Mouse (Mus musculus): ENCODE data around the gene Zbtb38. TPM values are rescaled to one million over a fixed set of nuclear protein-coding genes. Genes with fewer than 3 reads are reported as not detected.

Gene Zbtb38
- polyA plus RNA-seq, 1 experiment from 2014 or later: 20.5 TPM

GRCm38 (mm10) chr9:96754625-96754969, 2.0 kb upstream of the Zbtb38 start:
- WGBS: 46% methylated on average over 1 of the region's 1 CpGs

GRCm38 (mm10) chr9:96753921-96754624, 1.4 kb upstream of the Zbtb38 start:
- Histone ChIP-seq H3K36me3 (ENCODE audit: control insufficient read depth, insufficient read depth, low read length) (no peaks in the 10 kb centered on the region), H3K4me3 (ENCODE audit: low read length) (no peak overlapping the region), H3K4me1 (ENCODE audit: control insufficient read depth, insufficient read depth, low read length) (no peaks in the 10 kb centered on the region), H3K27ac (ENCODE audit: low read depth, low read length) (no peak overlapping the region), H3K9ac (ENCODE audit: low read depth, low read length) (no peak overlapping the region), H3K9me3 (ENCODE audit: control insufficient read depth, low read length) (no peaks in the 10 kb centered on the region), H3K27me3 (ENCODE audit: control insufficient read depth, insufficient read depth, low read length) (no peaks in the 10 kb centered on the region), H3K4me2 (replicated peaks; ENCODE audit: low read depth, low read length) (no peak overlapping the region)
- ATAC-seq (ENCODE audit: low FRiP score, low TSS enrichment): no peak
- 76% methylated on average over 11 of the region's 11 CpGs for WGBS

More at GRCm38 (mm10) chr9:96754625-96754969, 2.0 kb upstream of the Zbtb38 start:
- no peaks in the 10 kb centered on the region for H3K9me3 ChIP-seq (ENCODE audit: control insufficient read depth, low read length)
- no peak overlapping the region for H3K4me3 ChIP-seq (ENCODE audit: low read length)
- no peak overlapping the region for H3K4me2 ChIP-seq (replicated peaks; ENCODE audit: low read depth, low read length)
- H3K36me3 ChIP-seq (ENCODE audit: control insufficient read depth, insufficient read depth, low read length): no peaks in the 10 kb centered on the region
- no peaks in the 10 kb centered on the region for H3K4me1 ChIP-seq (ENCODE audit: control insufficient read depth, insufficient read depth, low read length)
- H3K27me3 ChIP-seq (ENCODE audit: control insufficient read depth, insufficient read depth, low read length): no peaks in the 10 kb centered on the region
- ATAC-seq (ENCODE audit: low FRiP score, low TSS enrichment): no peak
- no peak overlapping the region for H3K27ac ChIP-seq (ENCODE audit: low read depth, low read length)
- no peak overlapping the region for H3K9ac ChIP-seq (ENCODE audit: low read depth, low read length)

- H3K4me1 ChIP-seq (ENCODE audit: control insufficient read depth, insufficient read depth, low read length): no peaks in the 10 kb centered on the region
- no peak for ATAC-seq (ENCODE audit: low FRiP score, low TSS enrichment)
- H3K9me3 ChIP-seq (ENCODE audit: control insufficient read depth, low read length): no peaks in the 10 kb centered on the region
- no peaks in the 10 kb centered on the region for H3K36me3 ChIP-seq (ENCODE audit: control insufficient read depth, insufficient read depth, low read length)
- H3K4me3 ChIP-seq (ENCODE audit: low read length): no peak overlapping the region
- WGBS: 95% methylated on average over 8 of the region's 8 CpGs
- no peak overlapping the region for H3K4me2 ChIP-seq (replicated peaks; ENCODE audit: low read depth, low read length)
- no peak overlapping the region for H3K27ac ChIP-seq (ENCODE audit: low read depth, low read length)
- no peak overlapping the region for H3K9ac ChIP-seq (ENCODE audit: low read depth, low read length)
- no peaks in the 10 kb centered on the region for H3K27me3 ChIP-seq (ENCODE audit: control insufficient read depth, insufficient read depth, low read length)
Observed at GRCm38 (mm10) chr9:96753392-96753791, 761 bp upstream of the Zbtb38 start.

- no peak overlapping the region for H3K4me3 ChIP-seq (ENCODE audit: low read length)
- H3K9ac ChIP-seq (ENCODE audit: low read depth, low read length): no peak overlapping the region
- H3K4me2 ChIP-seq (replicated peaks; ENCODE audit: low read depth, low read length): no peak overlapping the region
- H3K27me3 ChIP-seq (ENCODE audit: control insufficient read depth, insufficient read depth, low read length): no peaks in the 10 kb centered on the region
- H3K9me3 ChIP-seq (ENCODE audit: control insufficient read depth, low read length): no peaks in the 10 kb centered on the region
- H3K4me1 ChIP-seq (ENCODE audit: control insufficient read depth, insufficient read depth, low read length): no peaks in the 10 kb centered on the region
- no peaks in the 10 kb centered on the region for H3K36me3 ChIP-seq (ENCODE audit: control insufficient read depth, insufficient read depth, low read length)
- 89% methylated on average over 15 of the region's 15 CpGs for WGBS
- H3K27ac ChIP-seq (ENCODE audit: low read depth, low read length): no peak overlapping the region
- ATAC-seq (ENCODE audit: low FRiP score, low TSS enrichment): peak; percentile 47; the same call in 1 of the 2 replicates
Observed at GRCm38 (mm10) chr9:96751821-96752602, 619 bp downstream of the Zbtb38 start.

- no peak overlapping the region for H3K9ac ChIP-seq (ENCODE audit: low read depth, low read length)
- no peak overlapping the region for H3K4me3 ChIP-seq (ENCODE audit: low read length)
- 96% methylated on average over 11 of the region's 11 CpGs for WGBS
- ATAC-seq (ENCODE audit: low FRiP score, low TSS enrichment): no peak
- no peaks in the 10 kb centered on the region for H3K4me1 ChIP-seq (ENCODE audit: control insufficient read depth, insufficient read depth, low read length)
- no peaks in the 10 kb centered on the region for H3K9me3 ChIP-seq (ENCODE audit: control insufficient read depth, low read length)
- no peaks in the 10 kb centered on the region for H3K27me3 ChIP-seq (ENCODE audit: control insufficient read depth, insufficient read depth, low read length)
- no peaks in the 10 kb centered on the region for H3K36me3 ChIP-seq (ENCODE audit: control insufficient read depth, insufficient read depth, low read length)
- H3K27ac ChIP-seq (ENCODE audit: low read depth, low read length): no peak overlapping the region
- H3K4me2 ChIP-seq (replicated peaks; ENCODE audit: low read depth, low read length): no peak overlapping the region
Observed at GRCm38 (mm10) chr9:96750636-96751035, 2.0 kb downstream of the Zbtb38 start.

- no peak for ATAC-seq (ENCODE audit: low FRiP score, low TSS enrichment)
- WGBS: 92% methylated on average over 9 of the region's 9 CpGs
- no peak overlapping the region for H3K4me3 ChIP-seq (ENCODE audit: low read length)
Observed at GRCm38 (mm10) chr9:96746527-96746926, 6.1 kb downstream of the Zbtb38 start.

GRCm38 (mm10) chr9:96744909-96745308, 7.7 kb downstream of the Zbtb38 start:
- H3K27me3 ChIP-seq (ENCODE audit: control insufficient read depth, insufficient read depth, low read length): no peaks in the 10 kb centered on the region
- H3K4me2 ChIP-seq (replicated peaks; ENCODE audit: low read depth, low read length): no peak overlapping the region
- ATAC-seq (ENCODE audit: low FRiP score, low TSS enrichment): no peak
- H3K27ac ChIP-seq (ENCODE audit: low read depth, low read length): no peak overlapping the region
- no peaks in the 10 kb centered on the region for H3K36me3 ChIP-seq (ENCODE audit: control insufficient read depth, insufficient read depth, low read length)
- H3K9me3 ChIP-seq (ENCODE audit: control insufficient read depth, low read length): no peaks in the 10 kb centered on the region; the same call in 1 of the 2 replicates
- H3K9ac ChIP-seq (ENCODE audit: low read depth, low read length): no peak overlapping the region
- 85% methylated on average over 2 of the region's 2 CpGs for WGBS
- no peaks in the 10 kb centered on the region for H3K4me1 ChIP-seq (ENCODE audit: control insufficient read depth, insufficient read depth, low read length)
- no peak overlapping the region for H3K4me3 ChIP-seq (ENCODE audit: low read length)

More at GRCm38 (mm10) chr9:96746527-96746926, 6.1 kb downstream of the Zbtb38 start:
- Histone ChIP-seq H3K9me3 (ENCODE audit: control insufficient read depth, low read length) (no peaks in the 10 kb centered on the region; the same call in 1 of the 2 replicates), H3K27ac (ENCODE audit: low read depth, low read length) (no peak overlapping the region), H3K4me2 (replicated peaks; ENCODE audit: low read depth, low read length) (no peak overlapping the region), H3K4me1 (ENCODE audit: control insufficient read depth, insufficient read depth, low read length) (no peaks in the 10 kb centered on the region), H3K27me3 (ENCODE audit: control insufficient read depth, insufficient read depth, low read length) (no peaks in the 10 kb centered on the region), H3K9ac (ENCODE audit: low read depth, low read length) (no peak overlapping the region), H3K36me3 (ENCODE audit: control insufficient read depth, insufficient read depth, low read length) (no peaks in the 10 kb centered on the region)

- Histone ChIP-seq H3K27me3 (ENCODE audit: control insufficient read depth, insufficient read depth, low read length) (no peaks in the 10 kb centered on the region), H3K4me3 (ENCODE audit: low read length) (no peak overlapping the region), H3K4me2 (replicated peaks; ENCODE audit: low read depth, low read length) (no peak overlapping the region), H3K9ac (ENCODE audit: low read depth, low read length) (no peak overlapping the region), H3K9me3 (ENCODE audit: control insufficient read depth, low read length) (no peaks in the 10 kb centered on the region; the same call in 1 of the 2 replicates), H3K36me3 (ENCODE audit: control insufficient read depth, insufficient read depth, low read length) (no peaks in the 10 kb centered on the region), H3K27ac (ENCODE audit: low read depth, low read length) (no peak overlapping the region), H3K4me1 (ENCODE audit: control insufficient read depth, insufficient read depth, low read length) (no peaks in the 10 kb centered on the region)
- no peak for ATAC-seq (ENCODE audit: low FRiP score, low TSS enrichment)
- 84% methylated on average over 17 of the region's 17 CpGs for WGBS
Observed at GRCm38 (mm10) chr9:96741365-96742085, 11.1 kb downstream of the Zbtb38 start.
